Mouse (Mus musculus): ENCODE results near the gene Rab25.
A peak's percentile ranks its signal among the peaks of the same experiment; 100 is the strongest.

DNA sequence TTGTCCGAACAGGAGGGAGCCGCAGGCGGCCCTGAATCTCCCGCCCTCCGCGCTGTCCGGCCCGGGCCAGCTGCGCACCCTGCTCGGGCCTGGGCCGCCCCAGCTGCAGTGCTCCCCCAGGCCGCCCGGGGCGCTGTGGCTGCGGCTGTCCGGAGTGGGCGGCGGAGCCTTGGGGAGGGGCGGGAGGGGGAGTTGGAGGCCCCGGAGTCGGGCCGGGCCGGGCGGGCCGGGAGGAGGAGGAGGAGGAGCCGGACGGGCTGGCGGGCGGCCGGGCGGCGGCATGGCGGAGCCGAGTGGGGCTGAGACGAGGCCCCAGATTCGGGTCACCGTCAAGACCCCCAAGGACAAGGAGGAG is 5.4 kb upstream of the Rab25 start, which contains the start of gene Ubqln4:
- TF ChIP-seq CTCF (IDR thresholded peaks at IDR 0.05; ENCODE audit: low read depth), result peak; percentile 76
- TF ChIP-seq EP300 (IDR thresholded peaks at IDR 0.05; ENCODE audit: low read depth), result no peak

Measured in liver, postnatal 0 days (tissue).